Mouse (Mus musculus) urinary bladder, adult 18-20 months (tissue): ENCODE results near the gene Snn.

Experiments used
- DNase-seq, 2 experiments: peaks; one replicate each; pipeline ENCODE4 v3.0.0; 2022; ENCODE audit warnings: low spot score in 2 of 2, mixed read lengths in 2 of 2

Gene Snn

GRCm38 (mm10) chr16:11084181-11084580, 23.4 kb downstream of the Snn start:
- DNase-seq: no peak

DNA sequence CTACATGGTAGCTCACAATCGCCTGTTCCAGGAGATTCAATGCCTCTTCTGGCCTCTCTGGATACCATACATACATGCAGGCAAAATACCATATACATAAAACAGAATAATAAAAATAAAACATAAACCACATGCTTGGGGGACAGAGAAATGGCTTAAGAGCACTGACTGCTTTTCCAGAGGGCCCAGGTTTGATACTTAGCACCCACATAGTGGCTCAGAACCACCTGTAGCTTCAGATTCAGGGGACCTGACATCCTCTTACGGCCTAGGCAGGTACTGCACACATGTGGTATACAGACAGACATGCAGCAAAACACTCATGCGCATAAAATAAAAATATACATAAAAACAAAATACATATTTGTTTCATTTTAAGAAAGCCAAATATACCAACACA, 25.6 kb downstream of the Snn start:
- DNase-seq: no peak

DNA sequence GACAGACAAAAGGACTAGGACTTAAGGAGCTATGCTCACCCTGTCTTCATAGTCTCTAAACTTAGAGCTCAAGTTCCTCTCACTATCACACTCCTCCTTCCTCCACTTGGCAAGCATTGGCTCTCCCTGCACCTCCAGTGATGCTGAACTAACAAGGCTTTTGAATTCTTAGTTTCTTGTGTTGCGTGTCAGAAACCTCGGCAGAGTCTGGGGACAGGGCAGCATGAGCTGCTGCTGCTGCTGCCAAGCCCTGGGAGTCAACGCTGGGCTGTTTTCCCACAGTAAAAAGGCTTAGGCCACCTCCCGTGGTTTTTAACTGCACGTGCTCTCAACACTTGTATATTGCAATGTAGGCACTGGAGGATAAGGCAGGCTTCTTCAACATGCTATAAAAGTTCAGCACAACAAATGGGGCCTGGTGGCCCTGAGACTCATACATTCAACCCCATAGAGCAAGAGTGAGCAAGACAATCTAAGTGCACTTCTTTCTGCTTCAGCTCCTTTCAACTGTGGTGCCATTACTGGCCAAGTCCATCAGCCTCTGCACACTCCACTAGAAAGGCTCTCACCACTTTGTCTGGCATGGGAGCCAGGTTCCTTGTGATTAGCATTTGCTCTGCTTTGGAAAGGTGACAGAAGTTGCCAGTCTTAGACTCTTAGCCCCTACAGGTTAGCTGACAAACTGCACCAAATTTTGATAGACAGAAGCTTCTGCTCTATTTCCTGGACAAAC, 26.3 kb downstream of the Snn start:
- DNase-seq: no peak

DNA sequence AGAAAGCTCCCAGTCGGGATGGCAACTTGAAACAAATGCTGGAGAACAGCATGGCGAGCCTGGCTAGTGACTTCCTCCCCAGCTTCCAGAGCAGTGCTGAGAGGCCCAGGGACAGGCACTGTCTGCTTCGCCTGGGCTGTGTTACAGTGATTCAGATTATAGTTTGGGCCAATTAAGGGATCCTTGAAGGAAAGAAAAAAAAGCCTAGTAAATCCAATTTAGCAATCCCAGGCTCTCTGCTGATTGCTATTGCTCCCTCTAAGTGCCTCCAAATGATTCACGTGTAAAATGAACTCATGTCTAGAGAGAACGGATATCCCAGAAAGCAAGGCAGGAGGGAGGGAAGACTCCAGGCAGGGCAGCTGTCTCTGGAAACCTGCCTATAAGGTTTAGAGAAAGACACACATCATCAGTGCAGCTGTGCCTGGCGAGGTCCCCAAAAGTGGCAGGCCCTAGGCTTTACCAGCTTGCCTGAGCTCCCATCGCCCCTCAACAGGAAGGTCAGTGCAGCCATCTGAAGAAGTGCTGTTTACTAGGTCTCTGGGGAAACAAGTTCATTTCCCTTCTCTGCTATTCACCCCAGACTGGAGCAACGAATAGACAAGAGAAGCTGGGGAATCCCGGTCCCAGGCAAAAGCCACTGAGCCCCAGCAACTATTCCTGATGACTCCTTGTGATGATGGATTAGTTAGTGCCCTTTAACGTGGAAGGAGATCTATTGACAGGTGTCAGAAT, 30.3 kb downstream of the Snn start:
- no peak for DNase-seq

- no peak for DNase-seq
These were observed 31.3 kb downstream of the Snn start for GRCm38 (mm10) chr16:11092061-11092460.

DNA sequence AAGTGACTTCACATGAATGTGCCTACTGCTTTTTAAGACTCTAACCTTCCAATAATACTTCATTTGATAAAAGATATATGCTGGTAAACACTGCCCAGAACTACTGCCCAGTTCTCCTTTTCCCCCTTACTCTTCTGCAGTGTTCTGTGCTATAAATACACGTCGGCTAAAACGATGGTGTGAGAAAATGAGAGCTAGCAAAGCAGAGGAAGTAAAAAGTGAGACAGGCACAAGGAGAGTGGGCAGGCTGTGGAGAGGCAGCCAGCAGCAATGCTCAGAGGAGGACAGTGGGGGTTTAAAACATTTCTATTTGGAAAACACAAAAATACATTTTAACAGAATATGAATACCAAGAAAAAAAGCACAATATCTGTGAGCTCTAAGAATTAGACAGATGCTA, 31.8 kb downstream of the Snn start:
- DNase-seq: no peak

DNA sequence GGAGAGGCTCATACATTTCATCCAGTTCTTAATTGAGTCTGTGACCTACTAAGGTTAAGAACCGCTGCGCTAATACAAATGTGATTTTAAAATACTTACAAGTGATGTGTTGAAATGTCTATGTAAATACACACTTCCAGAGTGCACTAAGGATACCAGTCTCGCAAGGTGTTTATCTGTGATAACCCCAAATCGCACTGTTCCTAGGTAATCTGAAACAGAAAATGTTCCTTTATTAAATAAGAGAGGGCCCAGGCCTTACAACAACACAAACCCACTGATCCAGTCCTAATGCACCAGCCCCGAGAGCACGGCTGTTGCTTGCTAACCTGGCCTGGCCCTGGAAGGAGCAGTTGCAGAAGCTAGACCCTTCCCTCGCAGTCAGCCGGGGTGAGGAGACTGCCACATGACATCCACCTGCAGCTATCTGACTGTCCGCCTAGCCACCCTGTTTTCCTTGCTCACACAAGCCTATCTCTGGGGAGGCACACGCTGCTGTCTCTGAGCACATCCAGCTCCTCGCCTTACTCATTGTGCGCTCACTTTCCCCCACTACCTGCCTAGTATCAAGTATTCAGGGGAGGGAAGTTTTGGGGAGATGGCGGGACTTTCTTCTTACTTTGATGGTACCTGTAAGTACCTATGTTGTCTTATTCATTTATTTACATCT, 33.1 kb downstream of the Snn start:
- no peak for DNase-seq

- DNase-seq: no peak
These were observed 36.6 kb downstream of the Snn start for GRCm38 (mm10) chr16:11097301-11097700.

- DNase-seq: no peak
These were observed 44.2 kb downstream of the Snn start for GRCm38 (mm10) chr16:11104905-11105304.

DNA sequence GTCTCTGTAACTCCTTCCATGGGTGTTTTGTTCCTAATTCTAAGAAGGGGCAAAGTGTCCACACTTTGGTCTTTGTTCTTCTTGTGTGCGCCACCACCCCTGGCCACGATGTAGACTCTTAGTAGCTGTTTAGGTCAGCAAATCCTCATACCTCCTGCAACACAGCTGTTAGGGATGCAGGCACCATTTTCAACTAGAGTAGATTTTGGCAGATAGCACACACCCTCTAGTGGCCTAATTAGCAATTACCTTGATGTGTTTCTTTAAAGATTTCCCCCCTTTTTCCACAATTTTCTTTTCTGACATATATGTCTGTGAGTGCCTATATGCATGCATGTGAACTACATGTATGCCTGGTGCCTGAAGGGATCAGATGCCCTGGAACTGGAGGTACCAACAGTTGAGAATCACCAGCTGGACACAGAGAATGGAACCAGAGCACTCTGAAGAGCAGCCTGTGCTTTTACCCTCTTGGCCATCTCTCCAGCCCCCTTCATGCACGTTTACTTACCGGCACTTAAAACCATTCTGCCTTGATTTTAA, 48.5 kb downstream of the Snn start:
- DNase-seq: no peak

DNA sequence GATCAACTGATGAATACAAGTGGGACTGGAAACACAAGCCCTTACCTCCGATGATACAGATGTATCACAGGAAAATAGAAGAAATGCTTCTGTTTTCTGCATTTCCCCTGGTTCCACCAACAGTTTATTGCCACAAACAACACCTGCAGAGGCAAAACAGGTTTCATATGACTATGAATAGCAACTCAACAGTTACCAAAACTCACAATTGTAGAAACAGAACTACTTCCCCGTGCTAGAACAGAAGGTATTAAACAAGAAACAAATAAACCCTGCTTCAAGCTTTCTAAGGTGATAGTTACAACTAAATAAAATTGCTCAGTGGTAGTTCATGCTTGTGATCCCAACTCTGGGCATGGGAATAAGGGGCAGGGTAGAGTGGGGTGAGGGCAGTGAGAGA, 61.9 kb downstream of the Snn start:
- DNase-seq: no peak

DNA sequence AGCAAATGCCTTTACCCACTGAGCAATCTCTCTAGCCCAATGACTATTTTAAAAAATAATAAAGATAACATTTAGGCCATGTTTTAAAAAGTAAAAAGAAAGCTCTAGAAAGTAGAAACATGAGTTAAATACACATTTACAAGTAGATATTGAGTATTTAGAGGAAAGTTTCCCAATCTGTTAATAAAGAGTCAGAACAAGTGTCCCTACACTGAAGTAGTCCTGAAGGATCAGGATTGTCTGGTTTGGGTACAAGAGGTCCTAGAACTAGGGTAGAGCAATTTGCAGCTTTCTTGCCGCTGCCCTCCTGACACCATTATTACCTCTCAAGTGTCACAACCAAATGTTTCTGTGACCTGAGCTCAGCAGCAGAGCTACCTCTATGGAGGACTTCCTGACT, 63.4 kb downstream of the Snn start:
- no peak for DNase-seq
